Mouse (Mus musculus): ENCODE data around the gene Elf1. TPM values are rescaled to one million over a fixed set of nuclear protein-coding genes. Genes with fewer than 3 reads are reported as not detected.

Elf1 gene
- total and polyA plus RNA-seq, 3 experiments = 21.5 to 43.1 (median 24.2) TPM

Other genes with a start within 250 kb of the Elf1 start
- not detected in 2 replicates for gene Zfp957, start 233.8 kb upstream of the Elf1 start, total RNA-seq (2012; rRNA removed)
- not detected for gene Zfp957, start 233.8 kb upstream of the Elf1 start, polyA plus RNA-seq (2012; ENCODE audit: insufficient read depth in 1 of 2, insufficient read length in 2 of 2, low read depth in 1 of 2, low replicate concordance in 2 of 2, missing spikeins in 1 of 2)
- 0.85 and 1.2 TPM in 2 replicates for gene Rgcc, start 179.5 kb upstream of the Elf1 start, total RNA-seq (2012; rRNA removed)
- gene Rgcc, start 179.5 kb upstream of the Elf1 start, polyA plus RNA-seq (2012; ENCODE audit: insufficient read depth in 1 of 2, insufficient read length in 2 of 2, low read depth in 1 of 2, low replicate concordance in 2 of 2, missing spikeins in 1 of 2) = 1 to 10 TPM in 1 of 2 experiments, not detected in 1; 1.8 TPM
- gene Naa16, start 90.4 kb upstream of the Elf1 start, total RNA-seq (2012; rRNA removed) = 22.4 and 26.9 TPM in 2 replicates
- gene Naa16, start 90.4 kb upstream of the Elf1 start, polyA plus RNA-seq (2012; ENCODE audit: insufficient read depth in 1 of 2, insufficient read length in 2 of 2, low read depth in 1 of 2, low replicate concordance in 2 of 2, missing spikeins in 1 of 2) = 10 to 100 TPM in 1 of 2 experiments, not detected in 1; 51.6 TPM
- 4.0 and 4.8 TPM in 2 replicates for gene Mtrf1, start 83.4 kb upstream of the Elf1 start, total RNA-seq (2012; rRNA removed)
- gene Mtrf1, start 83.4 kb upstream of the Elf1 start, polyA plus RNA-seq (2012; ENCODE audit: insufficient read depth in 1 of 2, insufficient read length in 2 of 2, low read depth in 1 of 2, low replicate concordance in 2 of 2, missing spikeins in 1 of 2) = 1 to 10 TPM in 1 of 2 experiments, not detected in 1; 4.9 TPM
- 2.6 and 3.8 TPM in 2 replicates for gene Kbtbd7, start 54.7 kb upstream of the Elf1 start, total RNA-seq (2012; rRNA removed)
- gene Kbtbd7, start 54.7 kb upstream of the Elf1 start, polyA plus RNA-seq (2012; ENCODE audit: insufficient read depth in 1 of 2, insufficient read length in 2 of 2, low read depth in 1 of 2, low replicate concordance in 2 of 2, missing spikeins in 1 of 2) = 1 to 10 TPM in 1 of 2 experiments, not detected in 1; 2.7 TPM
- gene Kbtbd6, start 29.4 kb upstream of the Elf1 start, total RNA-seq (2012; rRNA removed) = 0.07 and 0.12 TPM in 2 replicates
- not detected for gene Kbtbd6, start 29.4 kb upstream of the Elf1 start, polyA plus RNA-seq (2012; ENCODE audit: insufficient read depth in 1 of 2, insufficient read length in 2 of 2, low read depth in 1 of 2, low replicate concordance in 2 of 2, missing spikeins in 1 of 2)
- 14.5 and 15.9 TPM in 2 replicates for gene Wbp4, start 326 bp downstream of the Elf1 start, total RNA-seq (2012; rRNA removed)
- gene Wbp4, start 326 bp downstream of the Elf1 start, polyA plus RNA-seq (2012; ENCODE audit: insufficient read depth in 1 of 2, insufficient read length in 2 of 2, low read depth in 1 of 2, low replicate concordance in 2 of 2, missing spikeins in 1 of 2) = 10 to 100 TPM; 22.1 to 87.6 TPM
- gene Sugt1, start 106.5 kb downstream of the Elf1 start, total RNA-seq (2012; rRNA removed) = 175 and 182 TPM in 2 replicates
- 100 to 1,000 TPM; 135 to 616 TPM for gene Sugt1, start 106.5 kb downstream of the Elf1 start, polyA plus RNA-seq (2012; ENCODE audit: insufficient read depth in 1 of 2, insufficient read length in 2 of 2, low read depth in 1 of 2, low replicate concordance in 2 of 2, missing spikeins in 1 of 2)
- gene Cnmd, start 181.0 kb downstream of the Elf1 start, total RNA-seq (2012; rRNA removed) = not detected in 2 replicates
- gene Cnmd, start 181.0 kb downstream of the Elf1 start, polyA plus RNA-seq (2012; ENCODE audit: insufficient read depth in 1 of 2, insufficient read length in 2 of 2, low read depth in 1 of 2, low replicate concordance in 2 of 2, missing spikeins in 1 of 2) = not detected

Measured in MEL (cell line).